Mouse (Mus musculus): Measurements from ENCODE around the gene Acvr1. TPM values are rescaled to one million over a fixed set of nuclear protein-coding genes. Genes with fewer than 3 reads are reported as not detected.

Acvr1 gene
- polyA plus RNA-seq, 2 experiments: 13.2 to 30.3 TPM

GRCm38 (mm10) chr2:58403481-58403880, 163.5 kb downstream of the Acvr1 start:
- 94% methylated on average over 2 of the region's 2 CpGs for WGBS
- DNase-seq (ENCODE audit: low spot score) (no peak), ATAC-seq (ENCODE audit: low FRiP score, low read depth) (no peak)
- Histone ChIP-seq H3K9me3 (ENCODE audit: control insufficient read depth, low read length) (no peaks in the 10 kb centered on the region), H3K4me3 (replicated peaks; ENCODE audit: low read length) (no peak overlapping the region), H3K36me3 (ENCODE audit: control insufficient read depth, insufficient read depth, low read length) (no peaks in the 10 kb centered on the region), H3K27me3 (ENCODE audit: control insufficient read depth, insufficient read depth, low read length) (no peaks in the 10 kb centered on the region), H3K9ac (ENCODE audit: low read depth, low read length, severe bottlenecking) (no peak overlapping the region), H3K27ac (replicated peaks; ENCODE audit: low read depth, low read length) (no peak overlapping the region), H3K4me2 (replicated peaks; ENCODE audit: low read depth, low read length, severe bottlenecking) (no peak overlapping the region), H3K4me1 (ENCODE audit: control insufficient read depth, insufficient read depth, low read length) (no peaks in the 10 kb centered on the region)
- TF ChIP-seq POLR2A (IDR thresholded peaks at IDR 0.05; ENCODE audit: borderline replicate concordance, extremely low read depth, insufficient read depth, insufficient read length): no peak

DNA sequence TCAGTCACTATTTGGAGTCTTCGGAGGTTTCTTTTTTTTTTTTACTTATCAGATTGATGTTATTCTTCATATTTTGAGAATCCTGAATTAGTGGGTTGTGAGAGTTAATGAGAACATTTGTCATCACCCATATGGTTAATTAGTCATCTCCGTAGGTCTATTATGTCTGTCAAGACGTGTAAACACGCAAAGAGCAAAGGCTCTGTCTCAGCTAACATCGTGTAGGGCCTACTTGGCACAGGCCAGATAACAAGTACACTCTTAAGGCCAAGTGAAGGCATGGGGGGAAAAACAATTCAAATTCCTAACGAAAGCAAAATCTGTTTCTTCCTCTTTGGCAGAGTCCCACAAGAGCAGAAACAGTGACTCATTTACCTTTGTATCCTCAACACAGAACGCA, 178.4 kb downstream of the Acvr1 start:
- DNase-seq (ENCODE audit: low spot score) (no peak), ATAC-seq (ENCODE audit: low FRiP score, low read depth) (no peak)
- Histone ChIP-seq H3K4me2 (replicated peaks; ENCODE audit: low read depth, low read length, severe bottlenecking) (no peak overlapping the region), H3K27ac (replicated peaks; ENCODE audit: low read depth, low read length) (no peak overlapping the region), H3K9ac (ENCODE audit: low read depth, low read length, severe bottlenecking) (no peak overlapping the region), H3K4me1 (ENCODE audit: control insufficient read depth, insufficient read depth, low read length) (no peaks in the 10 kb centered on the region), H3K27me3 (ENCODE audit: control insufficient read depth, insufficient read depth, low read length) (no peaks in the 10 kb centered on the region), H3K4me3 (replicated peaks; ENCODE audit: low read length) (no peak overlapping the region), H3K9me3 (ENCODE audit: control insufficient read depth, low read length) (no peaks in the 10 kb centered on the region), H3K36me3 (ENCODE audit: control insufficient read depth, insufficient read depth, low read length) (no peaks in the 10 kb centered on the region)
- TF ChIP-seq POLR2A (IDR thresholded peaks at IDR 0.05; ENCODE audit: borderline replicate concordance, extremely low read depth, insufficient read depth, insufficient read length): no peak
- WGBS: 83% methylated on average over 7 of the region's 7 CpGs

- Histone ChIP-seq H3K4me1 (ENCODE audit: control insufficient read depth, insufficient read depth, low read length) (no peaks in the 10 kb centered on the region), H3K4me3 (replicated peaks; ENCODE audit: low read length) (no peak overlapping the region), H3K9ac (ENCODE audit: low read depth, low read length, severe bottlenecking) (no peak overlapping the region), H3K9me3 (ENCODE audit: control insufficient read depth, low read length) (no peaks in the 10 kb centered on the region), H3K36me3 (ENCODE audit: control insufficient read depth, insufficient read depth, low read length) (no peaks in the 10 kb centered on the region), H3K4me2 (replicated peaks; ENCODE audit: low read depth, low read length, severe bottlenecking) (no peak overlapping the region), H3K27ac (replicated peaks; ENCODE audit: low read depth, low read length) (no peak overlapping the region), H3K27me3 (ENCODE audit: control insufficient read depth, insufficient read depth, low read length) (no peaks in the 10 kb centered on the region)
- TF ChIP-seq POLR2A (IDR thresholded peaks at IDR 0.05; ENCODE audit: borderline replicate concordance, extremely low read depth, insufficient read depth, insufficient read length): no peak
- ATAC-seq (ENCODE audit: low FRiP score, low read depth) (no peak), DNase-seq (ENCODE audit: low spot score) (no peak)
- 73% methylated on average over 5 of the region's 5 CpGs for WGBS
These were observed 186.9 kb downstream of the Acvr1 start for GRCm38 (mm10) chr2:58380020-58380419.

- Histone ChIP-seq H3K27me3 (ENCODE audit: control insufficient read depth, insufficient read depth, low read length) (no peaks in the 10 kb centered on the region), H3K4me1 (ENCODE audit: control insufficient read depth, insufficient read depth, low read length) (no peaks in the 10 kb centered on the region), H3K36me3 (ENCODE audit: control insufficient read depth, insufficient read depth, low read length) (no peaks in the 10 kb centered on the region), H3K9ac (ENCODE audit: low read depth, low read length, severe bottlenecking) (no peak overlapping the region), H3K27ac (replicated peaks; ENCODE audit: low read depth, low read length) (no peak overlapping the region), H3K4me2 (replicated peaks; ENCODE audit: low read depth, low read length, severe bottlenecking) (no peak overlapping the region), H3K4me3 (replicated peaks; ENCODE audit: low read length) (no peak overlapping the region), H3K9me3 (ENCODE audit: control insufficient read depth, low read length) (no peaks in the 10 kb centered on the region)
- DNase-seq (ENCODE audit: low spot score) (peak; percentile 38), ATAC-seq (ENCODE audit: low FRiP score, low read depth) (no peak)
- WGBS: 62% methylated on average over 1 of the region's 1 CpGs
- TF ChIP-seq POLR2A (IDR thresholded peaks at IDR 0.05; ENCODE audit: borderline replicate concordance, extremely low read depth, insufficient read depth, insufficient read length): no peak
These were observed 187.5 kb downstream of the Acvr1 start for GRCm38 (mm10) chr2:58379475-58379874.

- no peaks in the 10 kb centered on the region for H3K4me1 ChIP-seq (ENCODE audit: control insufficient read depth, insufficient read depth, low read length)
- H3K4me2 ChIP-seq (replicated peaks; ENCODE audit: low read depth, low read length, severe bottlenecking): no peak overlapping the region
- no peaks in the 10 kb centered on the region for H3K9me3 ChIP-seq (ENCODE audit: control insufficient read depth, low read length)
- no peak overlapping the region for H3K4me3 ChIP-seq (replicated peaks; ENCODE audit: low read length)
- DNase-seq (ENCODE audit: low spot score) (no peak), ATAC-seq (ENCODE audit: low FRiP score, low read depth) (no peak)
- TF ChIP-seq POLR2A (IDR thresholded peaks at IDR 0.05; ENCODE audit: borderline replicate concordance, extremely low read depth, insufficient read depth, insufficient read length): no peak
- no peaks in the 10 kb centered on the region for H3K36me3 ChIP-seq (ENCODE audit: control insufficient read depth, insufficient read depth, low read length)
- H3K27me3 ChIP-seq (ENCODE audit: control insufficient read depth, insufficient read depth, low read length): no peaks in the 10 kb centered on the region
- WGBS: 65% methylated on average over 9 of the region's 9 CpGs
- H3K27ac ChIP-seq (replicated peaks; ENCODE audit: low read depth, low read length): no peak overlapping the region
- no peak overlapping the region for H3K9ac ChIP-seq (ENCODE audit: low read depth, low read length, severe bottlenecking)
These were observed 189.4 kb downstream of the Acvr1 start for GRCm38 (mm10) chr2:58377417-58378130.

Measured in limb, embryonic 14.5 days (tissue).